ENCODE assay signal across 12 mouse cellular contexts in genomic region chr6:57520749-57521652, GRCm38 (mm10).
"Had no signal": no experiment of that assay in that cellular context is flagged by ENCODE, and none has a peak within 500 bp of the region (broad histone marks: within the 10 kb centered on the region; RNA-seq: fewer than 3 reads in every experiment).

No protein-coding gene starts in this region.

- H3K4me2 ChIP-seq: intestine, embryonic 15.5 days; kidney, embryonic 15.5 days; liver, embryonic 11.5 days; liver, embryonic 15.5 days; midbrain, embryonic 11.5 days had no signal

- ATAC-seq: intestine, embryonic 15.5 days; midbrain, embryonic 16.5 days had no signal

- H3K36me3 ChIP-seq: intestine, embryonic 15.5 days had no signal

- H3K4me3 ChIP-seq: intestine, embryonic 15.5 days; kidney, embryonic 15.5 days; left cerebral cortex, adult 2 months; limb, embryonic 10.5 days; liver, embryonic 15.5 days; megakaryocyte, embryonic 14.5 days had no signal

- DNase-seq: kidney, adult 18-20 months; kidney, postnatal 14 days; lung, postnatal 10 days had no signal

- H3K9me3 ChIP-seq: intestine, embryonic 15.5 days; kidney, embryonic 15.5 days; limb, embryonic 10.5 days; liver, embryonic 15.5 days; megakaryocyte, embryonic 14.5 days had no signal

- H3K27ac ChIP-seq: intestine, embryonic 15.5 days; kidney, embryonic 15.5 days; left cerebral cortex, adult 2 months; limb, embryonic 10.5 days; liver, embryonic 15.5 days had no signal

- H3K9ac ChIP-seq: intestine, embryonic 15.5 days; kidney, embryonic 15.5 days; liver, embryonic 15.5 days had no signal

- H3K27me3 ChIP-seq: intestine, embryonic 15.5 days; kidney, embryonic 15.5 days; liver, embryonic 15.5 days; megakaryocyte, embryonic 14.5 days had no signal

- H3K4me1 ChIP-seq: intestine, embryonic 15.5 days; kidney, embryonic 15.5 days; limb, embryonic 10.5 days; megakaryocyte, embryonic 14.5 days had no signal
